Mouse (Mus musculus): ENCODE measurements around the gene Prdm13. TPM values are rescaled to one million over a fixed set of nuclear protein-coding genes. Genes with fewer than 3 reads are reported as not detected.
A peak's percentile ranks its signal among the peaks of the same experiment; 100 is the strongest.

Prdm13 gene
- polyA plus RNA-seq, 1 experiment from 2014 or later = not detected

- Histone ChIP-seq H3K4me3 (replicated peaks) (peak overlapping the region; percentile 49), H3K27ac (no peak overlapping the region), H3K4me2 (peak overlapping the region; percentile 90), H3K27me3 (replicated peaks) (peaks cover 79% of the 10 kb centered on the region), H3K4me1 (peaks cover 8% of the 10 kb centered on the region), H3K9me3 (no peaks in the 10 kb centered on the region), H3K36me3 (no peaks in the 10 kb centered on the region), H3K9ac (no peak overlapping the region)
- ATAC-seq (ENCODE audit: insufficient read depth, low FRiP score, low read depth) = peak; percentile 50; the same call in 1 of the 2 replicates
- WGBS = 2% methylated on average over 51 of the region's 51 CpGs
These were observed 2.3 kb upstream of the Prdm13 start for GRCm38 (mm10) chr4:21687783-21688702.

GRCm38 (mm10) chr4:21686934-21687333 is 1.2 kb upstream of the Prdm13 start:
- H3K4me3 ChIP-seq (replicated peaks) = no peak overlapping the region
- H3K27me3 ChIP-seq (replicated peaks) = peaks cover 83% of the 10 kb centered on the region
- 2% methylated on average over 5 of the region's 5 CpGs for WGBS

GRCm38 (mm10) chr4:21686416-21686815 is 653 bp upstream of the Prdm13 start:
- no peak overlapping the region for H3K27ac ChIP-seq
- 5% methylated on average over 11 of the region's 11 CpGs for WGBS
- H3K27me3 ChIP-seq (replicated peaks) = peaks cover 84% of the 10 kb centered on the region
- no peaks in the 10 kb centered on the region for H3K9me3 ChIP-seq
- no peaks in the 10 kb centered on the region for H3K36me3 ChIP-seq
- peaks cover 8% of the 10 kb centered on the region for H3K4me1 ChIP-seq
- no peak overlapping the region for H3K9ac ChIP-seq
- no peak overlapping the region for H3K4me3 ChIP-seq (replicated peaks)
- H3K4me2 ChIP-seq = no peak overlapping the region
- ATAC-seq (ENCODE audit: insufficient read depth, low FRiP score, low read depth) = no peak

More at GRCm38 (mm10) chr4:21686934-21687333, 1.2 kb upstream of the Prdm13 start:
- H3K9me3 ChIP-seq = no peaks in the 10 kb centered on the region
- H3K4me2 ChIP-seq = no peak overlapping the region
- peaks cover 8% of the 10 kb centered on the region for H3K4me1 ChIP-seq
- H3K9ac ChIP-seq = no peak overlapping the region
- ATAC-seq (ENCODE audit: insufficient read depth, low FRiP score, low read depth) = no peak
- no peak overlapping the region for H3K27ac ChIP-seq
- no peaks in the 10 kb centered on the region for H3K36me3 ChIP-seq

- Histone ChIP-seq H3K9me3 (no peaks in the 10 kb centered on the region), H3K4me1 (peaks cover 13% of the 10 kb centered on the region), H3K27me3 (replicated peaks) (peaks cover 86% of the 10 kb centered on the region), H3K27ac (no peak overlapping the region), H3K4me3 (replicated peaks) (no peak overlapping the region), H3K4me2 (no peak overlapping the region), H3K9ac (no peak overlapping the region), H3K36me3 (no peaks in the 10 kb centered on the region)
- ATAC-seq (ENCODE audit: insufficient read depth, low FRiP score, low read depth) = no peak
- 2% methylated on average over 14 of the region's 14 CpGs for WGBS
These were observed 1.3 kb downstream of the Prdm13 start for GRCm38 (mm10) chr4:21684341-21684970.

GRCm38 (mm10) chr4:21682421-21683150 is 3.2 kb downstream of the Prdm13 start:
- Histone ChIP-seq H3K4me2 (no peak overlapping the region), H3K9ac (no peak overlapping the region), H3K27me3 (replicated peaks) (peaks cover 97% of the 10 kb centered on the region), H3K36me3 (no peaks in the 10 kb centered on the region), H3K9me3 (no peaks in the 10 kb centered on the region), H3K27ac (no peak overlapping the region), H3K4me1 (peaks cover 18% of the 10 kb centered on the region), H3K4me3 (replicated peaks) (no peak overlapping the region)
- WGBS = 15% methylated on average over 10 of the region's 10 CpGs
- no peak for ATAC-seq (ENCODE audit: insufficient read depth, low FRiP score, low read depth)

GRCm38 (mm10) chr4:21680971-21681370 is 4.8 kb downstream of the Prdm13 start:
- H3K4me1 ChIP-seq = peaks cover 18% of the 10 kb centered on the region
- no peak overlapping the region for H3K9ac ChIP-seq
- no peak overlapping the region for H3K4me3 ChIP-seq (replicated peaks)
- 4% methylated on average over 10 of the region's 10 CpGs for WGBS
- peaks cover 91% of the 10 kb centered on the region for H3K27me3 ChIP-seq (replicated peaks)
- H3K27ac ChIP-seq = no peak overlapping the region
- no peaks in the 10 kb centered on the region for H3K36me3 ChIP-seq
- no peak overlapping the region for H3K4me2 ChIP-seq
- no peaks in the 10 kb centered on the region for H3K9me3 ChIP-seq
- no peak for ATAC-seq (ENCODE audit: insufficient read depth, low FRiP score, low read depth)

- H3K36me3 ChIP-seq = no peaks in the 10 kb centered on the region
- H3K4me2 ChIP-seq = peak overlapping the region; percentile 75
- H3K27ac ChIP-seq = no peak overlapping the region
- peaks cover 85% of the 10 kb centered on the region for H3K27me3 ChIP-seq (replicated peaks)
- peaks cover 18% of the 10 kb centered on the region for H3K4me1 ChIP-seq
- no peaks in the 10 kb centered on the region for H3K9me3 ChIP-seq
- 3% methylated on average over 42 of the region's 42 CpGs for WGBS
- H3K4me3 ChIP-seq (replicated peaks) = peak overlapping the region; percentile 46
- no peak for ATAC-seq (ENCODE audit: insufficient read depth, low FRiP score, low read depth)
- H3K9ac ChIP-seq = no peak overlapping the region
These were observed 5.9 kb downstream of the Prdm13 start for GRCm38 (mm10) chr4:21679624-21680480.

GRCm38 (mm10) chr4:21678975-21679623 is 6.7 kb downstream of the Prdm13 start:
- no peak overlapping the region for H3K9ac ChIP-seq
- no peaks in the 10 kb centered on the region for H3K9me3 ChIP-seq
- peak overlapping the region; percentile 46 for H3K4me3 ChIP-seq (replicated peaks)
- peak overlapping the region; percentile 75 for H3K4me2 ChIP-seq
- peaks cover 85% of the 10 kb centered on the region for H3K27me3 ChIP-seq (replicated peaks)
- H3K4me1 ChIP-seq = peaks cover 18% of the 10 kb centered on the region
- H3K27ac ChIP-seq = no peak overlapping the region
- H3K36me3 ChIP-seq = no peaks in the 10 kb centered on the region
- under 1% methylated on average over 44 of the region's 79 CpGs for WGBS
- ATAC-seq (ENCODE audit: insufficient read depth, low FRiP score, low read depth) = peak; percentile 75

GRCm38 (mm10) chr4:21678101-21678974 is 7.4 kb downstream of the Prdm13 start:
- under 1% methylated on average over 74 of the region's 84 CpGs for WGBS

GRCm38 (mm10) chr4:21674691-21675090 is 11.1 kb downstream of the Prdm13 start:
- Histone ChIP-seq H3K4me3 (replicated peaks) (no peak overlapping the region), H3K27ac (no peak overlapping the region), H3K4me1 (peaks cover 16% of the 10 kb centered on the region), H3K36me3 (no peaks in the 10 kb centered on the region), H3K9me3 (no peaks in the 10 kb centered on the region), H3K4me2 (no peak overlapping the region), H3K9ac (no peak overlapping the region), H3K27me3 (replicated peaks) (peaks cover 65% of the 10 kb centered on the region)
- 5% methylated on average over 8 of the region's 8 CpGs for WGBS
- no peak for ATAC-seq (ENCODE audit: insufficient read depth, low FRiP score, low read depth)

More at GRCm38 (mm10) chr4:21678101-21678974, 7.4 kb downstream of the Prdm13 start:
- Histone ChIP-seq H3K4me1 (peaks cover 18% of the 10 kb centered on the region), H3K9ac (no peak overlapping the region), H3K27me3 (replicated peaks) (peaks cover 81% of the 10 kb centered on the region), H3K27ac (no peak overlapping the region), H3K4me3 (replicated peaks) (peak overlapping the region; percentile 46), H3K4me2 (peak overlapping the region; percentile 75), H3K36me3 (no peaks in the 10 kb centered on the region), H3K9me3 (no peaks in the 10 kb centered on the region)
- peak; percentile 22; the same call in 1 of the 2 replicates for ATAC-seq (ENCODE audit: insufficient read depth, low FRiP score, low read depth)
